In the genomic region with DNA sequence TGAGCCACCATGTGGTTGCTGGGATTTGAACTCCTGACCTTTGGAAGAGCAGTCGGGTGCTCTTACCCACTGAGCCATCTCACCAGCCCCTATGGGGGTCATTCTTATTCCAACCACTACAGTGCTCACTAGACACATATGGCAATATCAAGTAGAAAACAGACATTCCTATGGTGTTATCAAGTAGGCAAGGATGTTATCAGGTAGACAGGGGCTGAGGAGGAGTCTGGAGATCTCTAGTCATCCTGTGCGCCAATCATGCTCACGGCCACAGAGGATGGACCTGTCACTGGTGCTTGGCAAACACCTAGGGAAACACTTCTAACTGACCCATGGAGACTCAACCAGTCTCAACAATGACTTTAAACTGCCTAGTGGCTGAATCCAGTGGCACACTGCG, we compare ENCODE assay signal across 28 mouse cellular contexts.
"Had no signal": no experiment of that assay in that cellular context is flagged by ENCODE, and none has a peak within 500 bp of the region (broad histone marks: within the 10 kb centered on the region; RNA-seq: fewer than 3 reads in every experiment).

No protein-coding gene starts in this region.

- H3K27ac ChIP-seq: embryonic facial prominence, embryonic 10.5 days; embryonic facial prominence, embryonic 12.5 days; embryonic facial prominence, embryonic 13.5 days; embryonic facial prominence, embryonic 15.5 days; forebrain, embryonic 10.5 days; forebrain, embryonic 12.5 days; forebrain, embryonic 15.5 days; gastrocnemius, adult 2 months had no signal

- H3K27me3 ChIP-seq: embryonic facial prominence, embryonic 12.5 days; embryonic facial prominence, embryonic 13.5 days; embryonic facial prominence, embryonic 15.5 days; forebrain, embryonic 12.5 days; forebrain, embryonic 15.5 days had no signal

- H3K9me3 ChIP-seq: embryonic facial prominence, embryonic 10.5 days; embryonic facial prominence, embryonic 12.5 days; embryonic facial prominence, embryonic 13.5 days; embryonic facial prominence, embryonic 15.5 days; forebrain, embryonic 10.5 days; forebrain, embryonic 12.5 days; forebrain, embryonic 15.5 days had no signal

- H3K36me3 ChIP-seq: embryonic facial prominence, embryonic 13.5 days; embryonic facial prominence, embryonic 15.5 days; forebrain, embryonic 12.5 days had no signal

- DNase-seq: cerebellum, adult 18-20 months; cerebellum, adult 2 months; cerebellum, adult 8-10 months; cerebellum, adult 9-10 months; cerebellum, adult 9-11 months; cerebellum, postnatal 10 days; cerebellum, postnatal 14 days; cerebellum, postnatal 25 days; cerebellum, postnatal 36 days; embryo, embryonic 11 days; forebrain, postnatal 0 days; gastrocnemius, adult 2 months; gastrocnemius, postnatal 10 days; gastrocnemius, postnatal 14 days; gastrocnemius, postnatal 25 days; gastrocnemius, postnatal 36 days; heart, adult 11 months; heart, adult 18-20 months had no signal

- H3K9ac ChIP-seq: embryonic facial prominence, embryonic 12.5 days; embryonic facial prominence, embryonic 13.5 days; embryonic facial prominence, embryonic 15.5 days; forebrain, embryonic 12.5 days; forebrain, embryonic 15.5 days; forebrain, postnatal 0 days had no signal

- H3K4me1 ChIP-seq: embryonic facial prominence, embryonic 10.5 days; embryonic facial prominence, embryonic 12.5 days; embryonic facial prominence, embryonic 13.5 days; embryonic facial prominence, embryonic 15.5 days; forebrain, embryonic 10.5 days; forebrain, embryonic 12.5 days; forebrain, embryonic 15.5 days had no signal

- H3K4me2 ChIP-seq: embryonic facial prominence, embryonic 12.5 days; embryonic facial prominence, embryonic 13.5 days; embryonic facial prominence, embryonic 15.5 days; forebrain, embryonic 12.5 days; forebrain, embryonic 15.5 days had no signal

- ATAC-seq: forebrain, embryonic 14.5 days; forebrain, embryonic 15.5 days; forebrain, embryonic 16.5 days; forebrain, postnatal 0 days had no signal

- H3K4me3 ChIP-seq: embryonic facial prominence, embryonic 10.5 days; embryonic facial prominence, embryonic 12.5 days; embryonic facial prominence, embryonic 13.5 days; embryonic facial prominence, embryonic 15.5 days; erythroblast, embryonic 14.5 days; forebrain, embryonic 10.5 days; forebrain, embryonic 12.5 days; forebrain, embryonic 15.5 days; gastrocnemius, adult 2 months had no signal
